ENCODE assay signal across 8 mouse cellular contexts in the genomic region with DNA sequence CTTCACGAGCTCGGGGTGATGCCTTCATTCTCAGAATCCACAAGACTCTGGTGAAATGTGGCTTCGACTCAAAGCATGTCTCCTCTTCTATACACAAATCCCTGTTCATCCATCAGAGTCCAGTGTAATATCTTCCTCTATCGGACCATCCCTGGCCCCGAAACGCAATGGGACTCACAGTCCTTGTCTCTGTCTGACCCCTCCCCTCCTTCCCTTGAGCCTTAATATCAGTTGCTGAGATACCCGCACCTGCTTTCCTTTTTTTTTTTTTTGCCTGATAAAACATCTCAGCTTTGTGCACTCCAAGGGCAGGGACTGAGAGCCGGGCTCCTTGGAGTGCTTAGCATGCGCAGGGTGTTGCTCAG. TPM values are rescaled to one million over a fixed set of nuclear protein-coding genes. Genes with fewer than 3 reads are reported as not detected.
A peak's percentile ranks its signal among the peaks of the same experiment; 100 is the strongest.
DNase-seq lines count a peak whose midpoint lies in the region; ATAC-seq and TF ChIP-seq lines count a peak whose summit lies in the region.

No protein-coding gene starts in this region.

- peak overlapping the region; percentile 85 for H3K4me2 ChIP-seq in lung, postnatal 0 days (replicated peaks; ENCODE audit: low read depth, low read length)
- peak overlapping the region; percentile 86 for H3K4me2 ChIP-seq in limb, embryonic 15.5 days
- peak overlapping the region; percentile 85 for H3K4me2 ChIP-seq in stomach, embryonic 16.5 days (ENCODE audit: low read depth, low read length)

- H3K36me3 ChIP-seq in lung, postnatal 0 days (ENCODE audit: insufficient read depth, low read length): no peaks in the 10 kb centered on the region
- no peaks in the 10 kb centered on the region for H3K36me3 ChIP-seq in limb, embryonic 15.5 days
- H3K36me3 ChIP-seq in stomach, embryonic 16.5 days (ENCODE audit: control insufficient read depth, insufficient read depth, low read length): no peaks in the 10 kb centered on the region

- ATAC-seq in lung, postnatal 0 days: peak; percentile 30
- no peak for ATAC-seq in limb, embryonic 15.5 days (ENCODE audit: insufficient number of reproducible peaks, low FRiP score, low TSS enrichment, low read depth)
- no peak for ATAC-seq in stomach, embryonic 16.5 days (ENCODE audit: insufficient read depth, low FRiP score)
- ATAC-seq in activated CD4-positive, CD25-positive, alpha-beta regulatory T cell, adult 4 months: no peak

- 0 out of 2 replicates have a peak overlapping the region, but pooled peaks have one; percentile 47 for H3K27ac ChIP-seq in lung, postnatal 0 days (ENCODE audit: low read length)
- H3K27ac ChIP-seq in limb, embryonic 15.5 days: peak overlapping the region; percentile 89
- no peak overlapping the region for H3K27ac ChIP-seq in stomach, embryonic 16.5 days (ENCODE audit: low read length)

- 0 out of 2 replicates have a peak, but pooled peaks cover 3% of the 10 kb centered on the region for H3K27me3 ChIP-seq in lung, postnatal 0 days (replicated peaks; ENCODE audit: insufficient read depth, low read length)
- peaks cover 5% of the 10 kb centered on the region; the same call in 1 of the 2 replicates for H3K27me3 ChIP-seq in limb, embryonic 15.5 days
- no peaks in the 10 kb centered on the region for H3K27me3 ChIP-seq in stomach, embryonic 16.5 days (ENCODE audit: control insufficient read depth, insufficient read depth, low read length)

- no peaks in the 10 kb centered on the region for H3K9me3 ChIP-seq in lung, postnatal 0 days (ENCODE audit: low read length)
- no peaks in the 10 kb centered on the region for H3K9me3 ChIP-seq in limb, embryonic 15.5 days
- no peaks in the 10 kb centered on the region for H3K9me3 ChIP-seq in stomach, embryonic 16.5 days (replicated peaks; ENCODE audit: control insufficient read depth, low read length)

- DNase-seq in adrenal gland, adult 2 months: peak; percentile 17
- no peak for DNase-seq in adrenal gland, adult 8-10 months
- DNase-seq in lung, postnatal 0 days (ENCODE audit: low spot score): no peak
- no peak for DNase-seq in lung, postnatal 10 days
- DNase-seq in ovary, adult 18-20 months (ENCODE audit: low spot score): no peak

- peak overlapping the region; percentile 49; the same call in 1 of the 2 replicates for H3K4me3 ChIP-seq in lung, postnatal 0 days (ENCODE audit: low read depth, low read length)
- peak overlapping the region; percentile 75 for H3K4me3 ChIP-seq in limb, embryonic 15.5 days
- H3K4me3 ChIP-seq in stomach, embryonic 16.5 days (replicated peaks; ENCODE audit: low read length): peak overlapping the region; percentile 65

- H3K4me1 ChIP-seq in lung, postnatal 0 days (ENCODE audit: insufficient read depth, low read depth, low read length): peaks cover 6% of the 10 kb centered on the region; the same call in 1 of the 2 replicates
- H3K4me1 ChIP-seq in limb, embryonic 15.5 days: peaks cover 49% of the 10 kb centered on the region
- H3K4me1 ChIP-seq in stomach, embryonic 16.5 days (ENCODE audit: control insufficient read depth, insufficient read depth, low read length): peaks cover 22% of the 10 kb centered on the region

- WGBS in lung, postnatal 0 days: 4% methylated on average over 9 of the region's 9 CpGs
- 6% methylated on average over 9 of the region's 9 CpGs for whole genome bisulfite sequencing in limb, embryonic 15.5 days
- WGBS in stomach, embryonic 16.5 days: 5% methylated on average over 9 of the region's 9 CpGs

- 0 out of 2 replicates have a peak, but pooled peaks have one; percentile 27 for TF ChIP-seq EP300 in lung, postnatal 0 days (IDR thresholded peaks at IDR 0.05)

- 0 out of 2 replicates have a peak overlapping the region, but pooled peaks have one; percentile 56 for H3K9ac ChIP-seq in lung, postnatal 0 days (replicated peaks; ENCODE audit: low read depth)
- H3K9ac ChIP-seq in limb, embryonic 15.5 days: no peak overlapping the region
- peak overlapping the region; percentile 84; the same call in 1 of the 2 replicates for H3K9ac ChIP-seq in stomach, embryonic 16.5 days (ENCODE audit: low read length)

- no peak for TF ChIP-seq CTCF in lung, postnatal 0 days (IDR thresholded peaks at IDR 0.05)

RNA-seq across cellular contexts. Expression of a gene that starts 0.7 kb away (rescaled TPM):
- 10 to 100 TPM; 36.2 to 55.1 TPM for total RNA-seq in adrenal gland, adult 2 months (2021)
- 39.0 and 45.9 TPM in 2 replicates for polyA plus RNA-seq in adrenal gland, adult 2 months (2012; rRNA removed)
- total RNA-seq in adrenal gland, adult 8-10 months (2022): 100 to 1,000 TPM in 1 of 4 experiments, 10 to 100 TPM in 3; 46.0 to 102 (median 75.5) TPM
- 39.0 and 42.2 TPM in 2 replicates for polyA plus RNA-seq in lung, postnatal 0 days (2015; fragmentation: Nextera tagmentation; extraction: Ambion mirVana)
- 27.0 and 27.1 TPM in 2 replicates for polyA plus RNA-seq in limb, embryonic 15.5 days (2015; fragmentation: Nextera tagmentation; extraction: Ambion mirVana)
- 14.3 and 15.0 TPM in 2 replicates for polyA plus RNA-seq in stomach, embryonic 16.5 days (2015; fragmentation: Nextera tagmentation; extraction: Ambion mirVana)
- polyA plus RNA-seq in activated CD4-positive, CD25-positive, alpha-beta regulatory T cell, adult 4 months (2017; shearing (Covaris generic)): under 1 TPM in 1 of 2 experiments, not detected in 1; 0.34 TPM

RNA-seq across cellular contexts. Expression of a gene that starts 28.9 kb away (rescaled TPM):
- total RNA-seq in adrenal gland, adult 2 months (2021): 100 to 1,000 TPM; 111 to 154 TPM
- 42.0 and 51.8 TPM in 2 replicates for polyA plus RNA-seq in adrenal gland, adult 2 months (2012; rRNA removed)
- total RNA-seq in adrenal gland, adult 8-10 months (2022): 10 to 100 TPM; 70.8 to 97.5 (median 88.9) TPM
- 85.7 and 89.7 TPM in 2 replicates for polyA plus RNA-seq in lung, postnatal 0 days (2015; fragmentation: Nextera tagmentation; extraction: Ambion mirVana)
- 241 and 246 TPM in 2 replicates for polyA plus RNA-seq in limb, embryonic 15.5 days (2015; fragmentation: Nextera tagmentation; extraction: Ambion mirVana)
- polyA plus RNA-seq in stomach, embryonic 16.5 days (2015; fragmentation: Nextera tagmentation; extraction: Ambion mirVana): 199 and 207 TPM in 2 replicates
- 100 to 1,000 TPM in 1 of 2 experiments, 10 to 100 TPM in 1; 62.4 to 108 TPM for polyA plus RNA-seq in activated CD4-positive, CD25-positive, alpha-beta regulatory T cell, adult 4 months (2017; shearing (Covaris generic))

Comparison
In these comparisons a context has a peak if more than half of its experiments do, and no peak if none do; other contexts are left out.
1. RNA of a gene that starts 0.7 kb away (polyA plus RNA-seq): 39.0 to 42.2 TPM in lung, postnatal 0 days, 39.0 to 45.9 TPM in adrenal gland, adult 2 months, 27.0 to 27.1 TPM in limb, embryonic 15.5 days and 14.3 to 15.0 TPM in stomach, embryonic 16.5 days; 0.34 TPM in activated CD4-positive, CD25-positive, alpha-beta regulatory T cell, adult 4 months; every median in the first group is over 10 times any median in the second.
2. Peak in every context shown above with its lines, with median percentiles within 50 percentile points of each other: H3K4me2 ChIP-seq and H3K4me3 ChIP-seq.